Mouse (Mus musculus) limb, embryonic 12.5 days (tissue): ENCODE measurements around the gene Draxin. TPM values are rescaled to one million over a fixed set of nuclear protein-coding genes. Genes with fewer than 3 reads are reported as not detected.
"Not testable (repeated sequence)": the region's sequence is repeated elsewhere in the genome, so short reads cannot be mapped to it uniquely, and the experiment has no call there.

Source experiments
- ATAC-seq: fragments of 200-750 bp; cut with Nextera tagmentation; 2 replicates; pipeline ENCODE4 v1.8.0; 2017; ENCODE audit warnings: low read depth, moderate TSS enrichment; ENCODE audit not compliant: insufficient number of reproducible peaks, insufficient read depth, low FRiP score, low TSS enrichment
- H3K27ac ChIP-seq: fragments of 300-500 bp; sonication (generic); 2 replicates; pipeline ENCODE4 v1.5.1; 2016; ENCODE audit warnings: mild to moderate bottlenecking, moderate library complexity
- H3K27me3 ChIP-seq: fragments of 300-500 bp; sonication (generic); 2 replicates; pipeline ENCODE4 v1.6.1; 2016; ENCODE audit warnings: mild to moderate bottlenecking, moderate library complexity
- H3K36me3 ChIP-seq: fragments of 300-500 bp; sonication (generic); 2 replicates; pipeline ENCODE4 v1.6.1; 2016; ENCODE audit warnings: mild to moderate bottlenecking, moderate library complexity
- H3K4me1 ChIP-seq: fragments of 300-500 bp; sonication (generic); replicated peaks from 2 replicates; pipeline ENCODE4 v1.6.1; 2016
- H3K4me2 ChIP-seq: fragments of 300-500 bp; sonication (generic); 2 replicates; pipeline ENCODE4 v1.6.1; 2016; ENCODE audit warnings: mild to moderate bottlenecking, moderate library complexity
- H3K4me3 ChIP-seq: fragments of 300-500 bp; sonication (generic); replicated peaks from 2 replicates; pipeline ENCODE4 v1.5.1; 2016; ENCODE audit warnings: mild to moderate bottlenecking
- H3K9ac ChIP-seq: fragments of 300-500 bp; sonication (generic); replicated peaks from 2 replicates; pipeline ENCODE4 v1.6.1; 2016; ENCODE audit warnings: mild to moderate bottlenecking, moderate library complexity
- H3K9me3 ChIP-seq: fragments of 300-500 bp; sonication (generic); 2 replicates; pipeline ENCODE4 v1.6.1; 2016; ENCODE audit warnings: mild to moderate bottlenecking, moderate library complexity
- WGBS: fragments of 180-500 bp; shearing (Covaris S2); methylation state at CpG from one replicate; pipeline ENCODE4 v1.1.7; 2016; 5-methylcytosine and 5-hydroxymethylcytosine counted together
- polyA plus RNA-seq: library from polyadenylated mRNA; unstranded; fragments of >200 nt; fragmentation: Nextera tagmentation; extraction: Ambion mirVana; gene quantifications from 2 replicates; pipeline ENCODE4 v1.2.1, GENCODE M21; 2016

Gene Draxin
- polyA plus RNA-seq, 1 experiment from 2014 or later: 1.8 TPM

DNA sequence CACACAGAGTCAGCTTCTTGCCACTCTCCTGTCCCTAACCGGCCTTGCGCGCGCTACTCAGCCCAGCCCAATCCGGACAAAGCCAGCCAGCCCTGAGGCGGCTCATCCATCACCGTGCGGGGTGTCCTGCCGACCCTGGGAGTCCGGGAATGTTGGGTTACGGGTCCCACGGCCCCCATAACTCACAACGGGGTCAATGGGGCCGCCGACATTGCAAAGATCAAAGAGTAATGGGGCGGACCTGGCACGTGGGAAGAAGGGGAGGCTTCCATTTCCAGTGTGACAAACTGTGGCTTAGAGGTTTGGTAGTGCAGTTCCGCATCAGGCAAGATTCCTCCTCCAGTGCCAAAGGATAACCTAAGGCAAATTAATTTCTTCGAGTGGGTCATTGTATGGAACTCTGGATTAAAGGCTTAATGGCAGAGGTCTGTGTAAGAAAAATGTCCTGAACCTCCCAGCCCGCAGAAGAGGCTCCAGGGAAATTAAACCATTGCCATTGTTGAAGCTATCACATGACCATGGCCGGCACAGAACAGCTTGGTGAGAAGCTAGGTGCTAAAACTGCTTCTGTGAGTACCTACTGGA, 1.1 kb upstream of the Draxin start:
- Histone ChIP-seq H3K9me3 (0 out of 2 replicates have a peak, but pooled peaks cover 5% of the 10 kb centered on the region), H3K9ac (peak overlapping the region; percentile 91), H3K27me3 (peaks cover 24% of the 10 kb centered on the region), H3K27ac (peak overlapping the region; percentile 82), H3K4me2 (peak overlapping the region; percentile 88), H3K36me3 (no peaks in the 10 kb centered on the region), H3K4me1 (peaks cover 20% of the 10 kb centered on the region; the same call in 1 of the 2 replicates), H3K4me3 (peak overlapping the region; percentile 84)
- peak; percentile 63; the same call in 1 of the 2 replicates for ATAC-seq
- under 1% methylated on average over 21 of the region's 21 CpGs for WGBS

DNA sequence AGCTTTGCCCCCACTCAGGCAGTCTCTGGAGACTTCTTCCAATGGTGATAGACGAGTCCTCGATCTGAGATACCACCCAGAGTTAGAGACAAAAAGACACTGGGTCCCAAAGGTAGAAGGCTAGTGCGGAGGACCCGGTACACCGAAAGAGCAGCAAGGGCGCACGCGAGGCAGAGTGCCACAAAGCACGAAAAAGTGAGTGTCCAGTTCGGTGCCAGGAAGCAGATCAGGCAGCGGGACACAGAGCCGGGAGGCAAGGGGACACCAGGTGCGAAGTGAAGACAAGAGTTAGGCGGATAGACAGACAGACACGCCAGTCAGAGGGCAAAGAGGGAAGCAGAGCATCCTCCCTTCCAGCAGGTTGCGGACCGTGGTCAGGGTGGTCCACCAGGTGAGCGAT, 365 bp downstream of the Draxin start, which contains the start of gene Mad2l2:
Gene Mad2l2 (plus strand): TSS at position 252 of the 400 bp plus-strand sequence.
- no peak; the same call in 1 of the 2 replicates for ATAC-seq
- 2% methylated on average over 18 of the region's 18 CpGs for WGBS
- H3K27me3 ChIP-seq: peaks cover 24% of the 10 kb centered on the region

DNA sequence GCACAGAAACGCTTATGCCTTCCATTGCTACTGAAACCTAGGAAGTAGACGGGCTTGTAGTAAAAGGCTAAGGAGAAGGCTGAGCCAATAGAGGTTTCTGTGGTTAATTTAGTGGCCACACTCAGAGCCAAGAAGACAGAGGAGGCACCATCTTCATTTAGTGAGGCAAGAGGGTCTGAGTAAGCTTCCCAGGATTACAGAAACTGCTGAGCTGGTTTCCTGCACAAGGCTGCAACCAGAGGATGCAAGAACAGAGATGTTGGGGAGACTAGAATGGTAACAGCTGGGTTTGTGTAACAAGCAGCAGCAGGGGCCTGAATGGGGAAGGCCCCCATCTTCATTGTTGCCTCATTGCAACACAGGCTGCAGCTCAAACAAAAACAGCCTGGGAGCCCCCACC, 1.8 kb downstream of the Draxin start:
- WGBS: 67% methylated on average over 2 of the region's 2 CpGs
- H3K9me3 ChIP-seq: 0 out of 2 replicates have a peak, but pooled peaks cover 5% of the 10 kb centered on the region
- H3K36me3 ChIP-seq: no peaks in the 10 kb centered on the region
- H3K27ac ChIP-seq: no peak overlapping the region
- no peak overlapping the region for H3K9ac ChIP-seq
- H3K4me3 ChIP-seq: no peak overlapping the region
- H3K4me2 ChIP-seq: no peak overlapping the region
- H3K27me3 ChIP-seq: peaks cover 24% of the 10 kb centered on the region
- H3K4me1 ChIP-seq: peaks cover 26% of the 10 kb centered on the region; the same call in 1 of the 2 replicates
- ATAC-seq: no peak

More for the DNA sequence above, 365 bp downstream of the Draxin start, which contains the start of gene Mad2l2:
- H3K4me1 ChIP-seq: peaks cover 22% of the 10 kb centered on the region; the same call in 1 of the 2 replicates
- peak within 1 kb of the TSS; percentile 82 for H3K27ac ChIP-seq
- no peaks in the 10 kb centered on the region for H3K36me3 ChIP-seq
- 0 out of 2 replicates have a peak, but pooled peaks cover 5% of the 10 kb centered on the region for H3K9me3 ChIP-seq
- H3K9ac ChIP-seq: peak within 1 kb of the TSS; percentile 91
- peak within 1 kb of the TSS; percentile 84 for H3K4me3 ChIP-seq
- H3K4me2 ChIP-seq: peak within 1 kb of the TSS; percentile 88

DNA sequence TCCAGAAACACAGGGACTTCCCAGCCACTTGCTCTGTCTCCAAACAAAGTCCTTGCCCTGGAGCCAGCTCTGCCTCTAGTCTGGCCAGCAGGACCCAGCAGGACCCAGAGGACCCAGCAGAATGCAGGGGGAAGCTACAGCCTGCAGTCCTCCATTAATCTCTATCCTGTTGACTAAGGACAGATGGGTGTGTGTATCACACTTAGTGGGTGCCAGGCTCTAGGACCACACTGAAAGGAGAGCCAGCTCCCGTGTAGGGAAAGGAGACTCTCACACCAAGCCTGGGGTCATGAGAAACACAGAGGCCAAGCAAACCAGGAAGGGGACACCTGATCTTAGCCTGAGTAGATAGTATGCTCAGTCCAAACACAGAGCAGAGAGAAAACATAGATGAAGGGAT, 2.3 kb downstream of the Draxin start:
- Histone ChIP-seq H3K4me2 (no peak overlapping the region), H3K9me3 (0 out of 2 replicates have a peak, but pooled peaks cover 5% of the 10 kb centered on the region), H3K4me3 (no peak overlapping the region), H3K36me3 (no peaks in the 10 kb centered on the region), H3K4me1 (peaks cover 26% of the 10 kb centered on the region; the same call in 1 of the 2 replicates), H3K27me3 (peaks cover 24% of the 10 kb centered on the region), H3K9ac (no peak overlapping the region), H3K27ac (no peak overlapping the region)
- ATAC-seq: no peak
- 44% methylated on average over 1 of the region's 1 CpGs for WGBS

DNA sequence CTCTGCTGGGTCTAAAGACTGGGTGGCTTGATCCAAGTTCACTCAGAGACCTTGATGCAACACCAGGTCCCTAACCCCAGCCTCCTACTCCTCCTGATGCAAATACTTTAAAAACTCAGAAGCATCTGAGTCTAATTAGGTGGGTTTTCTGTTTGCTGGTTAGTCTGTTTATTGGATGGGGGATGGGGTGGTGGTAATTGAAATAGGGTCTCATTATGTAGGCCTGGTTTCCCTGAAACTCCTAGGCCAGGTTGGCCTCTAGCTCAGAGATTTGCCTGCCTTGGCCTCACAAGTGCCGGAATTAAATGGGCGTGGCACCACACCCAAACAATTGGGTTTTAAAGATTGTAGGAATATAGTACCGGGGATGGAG, 7.8 kb downstream of the Draxin start:
- ATAC-seq: no peak; the same call in 1 of the 2 replicates
- H3K4me2 ChIP-seq: peak overlapping the region; percentile 13; the same call in 1 of the 2 replicates
- WGBS: 21% methylated on average over 3 of the region's 3 CpGs

DNA sequence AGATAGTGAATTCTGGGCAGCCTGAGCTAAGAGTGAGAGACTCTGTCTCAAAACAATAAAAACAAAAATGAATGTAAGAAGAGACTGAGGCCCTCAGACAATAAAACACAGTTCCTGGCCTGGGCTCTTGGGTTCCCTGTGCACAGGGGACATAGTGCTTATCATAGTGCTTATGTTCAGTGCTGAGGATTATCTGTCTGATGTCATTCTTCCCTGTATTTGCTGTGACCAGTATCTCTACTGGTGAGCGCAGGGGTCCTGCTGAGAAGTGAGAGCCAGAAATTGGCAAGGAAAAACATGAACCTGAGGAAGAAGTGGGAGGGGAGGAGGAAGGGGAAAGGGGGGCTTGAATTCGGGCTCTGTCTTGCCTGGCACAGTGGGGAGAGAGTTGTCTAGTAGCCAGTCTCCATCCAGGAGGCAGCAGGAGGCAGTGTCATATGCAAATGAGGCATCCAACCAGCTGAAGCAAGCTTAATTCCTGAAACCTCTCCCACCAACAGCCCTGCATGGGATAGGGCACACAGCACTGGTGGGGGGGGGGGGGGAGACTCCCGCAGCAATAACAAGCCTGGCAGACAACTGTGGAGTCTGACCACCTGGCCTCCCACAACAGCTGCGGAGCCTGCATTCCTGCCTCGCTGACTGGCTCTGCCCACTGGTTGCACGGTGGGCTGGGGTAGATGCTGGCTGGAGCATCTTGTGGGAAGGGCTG, 8.4 kb downstream of the Draxin start:
- peak; percentile 86 for ATAC-seq
- Histone ChIP-seq H3K4me1 (peaks cover 26% of the 10 kb centered on the region), H3K36me3 (no peaks in the 10 kb centered on the region), H3K27me3 (no peaks in the 10 kb centered on the region), H3K4me3 (no peak overlapping the region), H3K9ac (no peak overlapping the region), H3K27ac (peak overlapping the region; percentile 83), H3K9me3 (0 out of 2 replicates have a peak, but pooled peaks cover 3% of the 10 kb centered on the region), H3K4me2 (peak overlapping the region; percentile 13; the same call in 1 of the 2 replicates)
- 7% methylated on average over 6 of the region's 6 CpGs for WGBS

More for the DNA sequence above, 7.8 kb downstream of the Draxin start:
- Histone ChIP-seq H3K9ac (no peak overlapping the region), H3K4me3 (no peak overlapping the region), H3K9me3 (0 out of 2 replicates have a peak, but pooled peaks cover 5% of the 10 kb centered on the region), H3K4me1 (peaks cover 26% of the 10 kb centered on the region), H3K36me3 (no peaks in the 10 kb centered on the region), H3K27ac (peak overlapping the region; percentile 83), H3K27me3 (no peaks in the 10 kb centered on the region)

DNA sequence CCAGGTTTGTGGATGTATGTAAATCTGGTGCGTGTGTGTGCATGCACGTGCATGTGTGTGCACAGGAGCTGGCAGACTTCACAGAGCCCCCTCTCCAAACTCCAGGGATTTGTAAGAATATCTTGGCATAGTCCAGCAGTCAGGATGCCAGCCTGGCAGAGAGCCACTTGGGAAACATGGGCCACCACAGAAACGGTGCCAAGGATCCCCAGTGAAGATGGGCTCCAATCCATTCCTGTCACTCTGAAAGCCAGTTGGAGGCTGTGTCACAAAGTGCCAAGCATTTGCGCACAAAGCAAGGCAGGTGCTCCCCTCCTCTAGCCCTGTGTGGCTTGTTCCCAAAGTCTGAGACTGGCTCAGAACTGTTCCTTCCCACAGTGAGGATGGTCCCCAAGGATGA, 9.1 kb downstream of the Draxin start:
- H3K9me3 ChIP-seq: peaks cover 8% of the 10 kb centered on the region; the same call in 1 of the 2 replicates
- H3K9ac ChIP-seq: no peak overlapping the region
- no peak overlapping the region for H3K4me2 ChIP-seq
- no peak for ATAC-seq
- peaks cover 26% of the 10 kb centered on the region for H3K4me1 ChIP-seq
- peak overlapping the region; percentile 83 for H3K27ac ChIP-seq
- WGBS: 86% methylated on average over 4 of the region's 4 CpGs
- H3K27me3 ChIP-seq: no peaks in the 10 kb centered on the region
- H3K4me3 ChIP-seq: no peak overlapping the region
- no peaks in the 10 kb centered on the region for H3K36me3 ChIP-seq

DNA sequence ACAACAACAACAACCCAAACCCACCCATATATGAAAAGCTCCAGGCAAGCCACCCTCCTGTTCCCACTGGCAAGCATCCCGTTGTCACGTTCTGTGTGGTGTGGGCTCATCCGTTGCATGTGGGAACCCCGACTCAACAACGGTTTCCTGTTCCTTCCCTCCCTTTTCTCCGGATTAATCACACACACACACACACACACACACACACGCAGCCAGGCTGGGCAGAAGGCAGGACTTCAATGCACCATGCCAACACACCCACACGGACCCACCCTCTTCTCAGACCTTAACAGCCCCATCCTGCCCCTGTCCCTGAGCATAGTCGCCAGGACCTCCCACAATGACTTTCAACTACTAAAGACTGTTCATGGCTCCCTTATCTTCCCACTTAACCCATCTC, 9.9 kb downstream of the Draxin start:
- H3K27me3 ChIP-seq: 0 out of 2 replicates have a peak, but pooled peaks cover 1% of the 10 kb centered on the region
- peaks cover 8% of the 10 kb centered on the region; the same call in 1 of the 2 replicates for H3K9me3 ChIP-seq
- H3K4me1 ChIP-seq: peaks cover 30% of the 10 kb centered on the region
- 84% methylated on average over 9 of the region's 9 CpGs for WGBS
- H3K27ac ChIP-seq: no peak overlapping the region
- H3K36me3 ChIP-seq: no peaks in the 10 kb centered on the region
- no peak overlapping the region for H3K4me2 ChIP-seq
- no peak for ATAC-seq
- H3K9ac ChIP-seq: no peak overlapping the region
- H3K4me3 ChIP-seq: no peak overlapping the region

DNA sequence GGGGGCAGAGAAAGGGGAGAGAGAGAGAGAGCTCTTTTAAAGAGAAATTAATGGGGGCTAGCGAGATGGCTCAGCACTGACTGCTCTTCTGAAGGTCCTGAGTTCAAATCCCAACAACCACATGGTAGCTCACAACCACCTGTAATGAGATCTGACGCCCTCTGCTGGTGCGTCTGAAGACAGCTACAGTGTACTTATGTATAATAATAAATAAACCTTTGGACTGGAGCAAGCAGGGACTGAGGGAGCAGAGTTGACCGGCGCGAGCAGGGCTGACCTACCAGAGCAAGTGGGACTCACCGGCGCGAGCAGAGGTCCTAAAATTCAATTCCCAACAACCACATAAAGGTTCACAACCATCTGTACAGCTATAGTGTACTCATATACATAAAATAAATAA, 10.9 kb downstream of the Draxin start:
- not testable (repeated sequence) for H3K27me3 ChIP-seq, H3K9ac ChIP-seq, H3K36me3 ChIP-seq, H3K9me3 ChIP-seq, H3K4me3 ChIP-seq, H3K27ac ChIP-seq, ATAC-seq, H3K4me2 ChIP-seq
- WGBS: 91% methylated on average over 9 of the region's 9 CpGs
- peaks cover 32% of the 10 kb centered on the region for H3K4me1 ChIP-seq

DNA sequence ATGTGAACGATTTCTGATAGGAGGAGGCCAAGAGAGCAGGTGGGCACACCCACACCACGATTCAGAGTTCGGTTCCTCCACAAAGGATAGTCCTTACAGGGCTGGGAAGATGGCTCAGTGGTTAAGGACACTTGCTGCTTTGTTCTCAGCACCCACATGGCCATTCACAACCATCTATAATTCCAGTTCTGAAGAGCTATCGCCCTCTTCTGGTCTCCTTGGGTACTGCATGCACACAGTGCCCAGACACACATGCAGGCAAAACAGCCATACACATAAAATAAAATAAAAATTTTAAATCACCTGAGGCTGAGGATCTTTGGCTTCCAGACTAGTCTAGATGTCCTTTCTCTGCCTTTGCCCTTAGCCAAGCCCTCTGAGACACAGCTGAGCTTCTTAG, 13.1 kb downstream of the Draxin start:
- Histone ChIP-seq H3K9me3 (peaks cover 8% of the 10 kb centered on the region; the same call in 1 of the 2 replicates), H3K4me3 (no peak overlapping the region), H3K27me3 (0 out of 2 replicates have a peak, but pooled peaks cover 4% of the 10 kb centered on the region), H3K9ac (no peak overlapping the region), H3K4me1 (peaks cover 23% of the 10 kb centered on the region), H3K36me3 (no peaks in the 10 kb centered on the region), H3K4me2 (no peak overlapping the region), H3K27ac (no peak overlapping the region)
- ATAC-seq: no peak
- 70% methylated on average over 4 of the region's 4 CpGs for WGBS

DNA sequence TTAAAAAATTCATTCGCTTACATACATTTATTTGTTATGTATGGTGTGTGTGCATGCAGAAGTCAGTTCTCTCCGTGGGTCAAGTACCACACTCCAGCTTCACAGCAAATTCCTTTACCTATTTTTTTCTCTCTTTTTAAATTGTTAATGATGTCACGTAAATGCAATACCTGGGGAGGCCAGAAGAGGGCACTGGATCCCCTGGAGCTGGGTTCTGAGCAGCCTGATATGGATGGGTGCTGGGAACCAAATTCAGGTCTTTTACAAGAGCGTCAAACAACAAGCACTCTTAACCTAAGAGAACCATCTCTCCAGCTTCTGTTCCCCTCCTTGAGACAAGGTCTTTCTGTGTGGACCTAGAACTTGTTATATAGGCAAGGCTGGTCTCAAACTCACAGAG, 13.8 kb downstream of the Draxin start:
- Histone ChIP-seq H3K27ac (no peak overlapping the region), H3K36me3 (no peaks in the 10 kb centered on the region), H3K4me2 (no peak overlapping the region), H3K27me3 (0 out of 2 replicates have a peak, but pooled peaks cover 4% of the 10 kb centered on the region), H3K4me3 (no peak overlapping the region), H3K9ac (no peak overlapping the region), H3K4me1 (peaks cover 16% of the 10 kb centered on the region), H3K9me3 (peaks cover 8% of the 10 kb centered on the region; the same call in 1 of the 2 replicates)
- ATAC-seq: no peak
- WGBS: 81% methylated on average over 4 of the region's 4 CpGs
